ENCODE assay signal across 9 mouse cellular contexts in the genomic region with DNA sequence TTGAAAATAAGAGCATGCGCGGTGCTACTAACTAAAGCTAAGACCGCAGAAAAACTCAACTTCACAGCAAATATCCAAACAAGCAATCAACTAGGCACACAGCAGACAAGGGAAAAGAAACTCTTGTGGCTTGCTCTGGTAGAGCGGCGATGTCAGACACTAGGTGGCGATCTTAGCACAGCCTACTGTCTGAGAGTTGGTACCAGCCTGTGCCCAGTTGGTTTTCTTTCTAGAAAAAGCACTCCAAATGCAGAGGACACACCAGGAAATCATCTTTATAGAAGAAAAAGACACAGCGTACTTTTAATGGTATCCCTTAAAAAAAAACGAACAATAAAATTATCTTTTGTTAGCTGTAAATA.
A peak's percentile ranks its signal among the peaks of the same experiment; 100 is the strongest.
DNase-seq lines count a peak whose midpoint lies in the region; ATAC-seq and TF ChIP-seq lines count a peak whose summit lies in the region.
"Had no signal": no experiment of that assay in that cellular context is flagged by ENCODE, and none has a peak within 500 bp of the region (broad histone marks: within the 10 kb centered on the region; RNA-seq: fewer than 3 reads in every experiment).

No protein-coding gene starts in this region.

- peak; percentile 69 to 87 (median 84) for TF ChIP-seq CTCF in MEL (IDR thresholded peaks at IDR 0.05 in 2 of 3, conservative IDR thresholded peaks at IDR 0.05 in 1 of 3; ENCODE audit: control insufficient read depth in 1 of 3, insufficient read depth in 1 of 3, low read depth in 2 of 3, low read length in 3 of 3, poor library complexity in 1 of 3, severe bottlenecking in 1 of 3)

- TF ChIP-seq EP300 in MEL (IDR thresholded peaks at IDR 0.05; ENCODE audit: low read depth in 1 of 2, low read length in 2 of 2): no peak

- H3K27ac ChIP-seq in MEL (ENCODE audit: control insufficient read depth, low read depth, low read length): no peak overlapping the region
- H3K27ac ChIP-seq: limb, embryonic 15.5 days had no signal

- no peak overlapping the region for H3K4me3 ChIP-seq in MEL (ENCODE audit: control insufficient read depth in 1 of 2, insufficient read depth in 1 of 2, low read depth in 2 of 2, low read length in 2 of 2)
- H3K4me3 ChIP-seq: limb, embryonic 15.5 days had no signal

- H3K36me3 ChIP-seq in MEL (ENCODE audit: control insufficient read depth in 1 of 2, insufficient read depth in 2 of 2, low read length in 2 of 2): no peaks in the 10 kb centered on the region
- H3K36me3 ChIP-seq: limb, embryonic 15.5 days had no signal

- no peaks in the 10 kb centered on the region for H3K9me3 ChIP-seq in MEL (replicated peaks; ENCODE audit: insufficient read depth, low read length)
- H3K9me3 ChIP-seq: limb, embryonic 15.5 days had no signal

- no peaks in the 10 kb centered on the region for H3K27me3 ChIP-seq in MEL (ENCODE audit: control insufficient read depth in 1 of 2, insufficient read depth in 2 of 2, low read length in 2 of 2)
- H3K27me3 ChIP-seq: limb, embryonic 15.5 days had no signal

- H3K4me1 ChIP-seq in MEL (ENCODE audit: control insufficient read depth in 1 of 2, insufficient read depth in 2 of 2, low read length in 2 of 2): no peaks in the 10 kb centered on the region
- H3K4me1 ChIP-seq: limb, embryonic 15.5 days had no signal

- no peak for TF ChIP-seq POLR2A in MEL (IDR thresholded peaks at IDR 0.05; ENCODE audit: control insufficient read depth in 1 of 2, insufficient read depth in 1 of 2, low read depth in 1 of 2, low read length in 2 of 2, poor library complexity in 1 of 2)

- peak; percentile 85 for TF ChIP-seq RAD21 in MEL (IDR thresholded peaks at IDR 0.05; ENCODE audit: low read depth, low read length)

- peak; percentile 42 to 43 for DNase-seq in adrenal gland, adult 18-20 months (ENCODE audit: low spot score in 2 of 2)
- no peak for DNase-seq in adrenal gland, postnatal 4 days (ENCODE audit: low spot score in 2 of 2)
- peak; percentile 63 for DNase-seq in MEL (ENCODE audit: low read depth, low spot score)
- peak; percentile 40 to 59 for DNase-seq in cerebellum, postnatal 36 days
- peak; percentile 55 for DNase-seq in layer of hippocampus, adult 9-10 months (ENCODE audit: low spot score)
- peak; percentile 34 to 58 for DNase-seq in lung, postnatal 4 days
- peak; percentile 39 to 57 for DNase-seq in right cerebral cortex, postnatal 36 days (ENCODE audit: low spot score in 2 of 2)

- H3K79me2 ChIP-seq in MEL (ENCODE audit: control insufficient read depth, insufficient read depth, low read length, poor library complexity): no peaks in the 10 kb centered on the region

- H3K9ac ChIP-seq in MEL (ENCODE audit: control insufficient read depth, low read depth, low read length, poor library complexity, severe bottlenecking): no peak overlapping the region
- H3K9ac ChIP-seq: limb, embryonic 15.5 days had no signal

- ATAC-seq in granulocyte monocyte progenitor cell, adult 5-6 weeks (replicated peaks; ENCODE audit: poor library complexity, severe bottlenecking): peak; percentile 82

TF ChIP-seq in MEL, 35 proteins besides CTCF, POLR2A, EP300 and RAD21:
- TF ChIP-seq USF2 (IDR thresholded peaks at IDR 0.05; ENCODE audit: borderline replicate concordance in 1 of 2, insufficient read depth in 1 of 2, low read depth in 1 of 2, low read length in 2 of 2) (no peak), ZC3H11A (IDR thresholded peaks at IDR 0.05; ENCODE audit: low read depth, low read length) (peak; percentile 69), SMC3 (IDR thresholded peaks at IDR 0.05; ENCODE audit: low read depth, low read length) (peak; percentile 83)

Comparison
In these comparisons a context has a peak if more than half of its experiments do, and no peak if none do; other contexts are left out.
1. DNase-seq: peak in adrenal gland, adult 18-20 months (2 of 2), MEL (single experiment), cerebellum, postnatal 36 days (2 of 2), layer of hippocampus, adult 9-10 months (single experiment), lung, postnatal 4 days (2 of 2) and right cerebral cortex, postnatal 36 days (2 of 2); none in adrenal gland, postnatal 4 days (0 of 2).